Mouse (Mus musculus) kidney, embryonic 15.5 days (tissue): ENCODE results near the gene Plce1. TPM values are rescaled to one million over a fixed set of nuclear protein-coding genes. Genes with fewer than 3 reads are reported as not detected.

Experiments used
- ATAC-seq: fragments of 200-750 bp; cut with Nextera tagmentation; replicated peaks from 2 replicates; pipeline ENCODE4 v1.8.0; 2017; ENCODE audit warnings: moderate TSS enrichment; ENCODE audit not compliant: low FRiP score
- H3K27ac ChIP-seq: fragments of 300-500 bp; sonication (generic); 2 replicates; pipeline ENCODE4 v1.5.1; 2015; ENCODE audit warnings: mild to moderate bottlenecking, inconsistent platforms
- H3K27me3 ChIP-seq: fragments of 300-500 bp; sonication (generic); 2 replicates; pipeline ENCODE4 v1.6.1; 2015; ENCODE audit warnings: inconsistent platforms
- H3K36me3 ChIP-seq: fragments of 300-500 bp; sonication (generic); 2 replicates; pipeline ENCODE4 v1.6.1; 2015; ENCODE audit warnings: inconsistent platforms
- H3K4me1 ChIP-seq: fragments of 300-500 bp; sonication (generic); 2 replicates; pipeline ENCODE4 v1.6.1; 2015; ENCODE audit warnings: inconsistent platforms
- H3K4me2 ChIP-seq: fragments of 300-500 bp; sonication (generic); 2 replicates; pipeline ENCODE4 v1.6.1; 2015; ENCODE audit warnings: moderate library complexity, mild to moderate bottlenecking, inconsistent platforms
- H3K4me3 ChIP-seq: fragments of 300-500 bp; sonication (generic); replicated peaks from 2 replicates; pipeline ENCODE4 v1.5.1; 2015; ENCODE audit warnings: mild to moderate bottlenecking, inconsistent platforms
- H3K9ac ChIP-seq: fragments of 300-500 bp; sonication (generic); 2 replicates; pipeline ENCODE4 v1.6.1; 2015; ENCODE audit warnings: mild to moderate bottlenecking, inconsistent platforms
- H3K9me3 ChIP-seq: fragments of 300-500 bp; sonication (generic); replicated peaks from 2 replicates; pipeline ENCODE4 v1.6.1; 2016; ENCODE audit warnings: inconsistent platforms
- WGBS: fragments of 180-500 bp; shearing (Covaris S2); methylation state at CpG from one replicate; pipeline ENCODE4 v1.1.7; 2015; ENCODE audit warnings: mixed read lengths; 5-methylcytosine and 5-hydroxymethylcytosine counted together
- polyA plus RNA-seq: library from polyadenylated mRNA; unstranded; fragments of >200 nt; fragmentation: Nextera tagmentation; extraction: Ambion mirVana; gene quantifications from 2 replicates; pipeline ENCODE4 v1.2.1, GENCODE M21; 2015

The Plce1 gene
- polyA plus RNA-seq, 1 experiment from 2014 or later, result 3.6 TPM

DNA sequence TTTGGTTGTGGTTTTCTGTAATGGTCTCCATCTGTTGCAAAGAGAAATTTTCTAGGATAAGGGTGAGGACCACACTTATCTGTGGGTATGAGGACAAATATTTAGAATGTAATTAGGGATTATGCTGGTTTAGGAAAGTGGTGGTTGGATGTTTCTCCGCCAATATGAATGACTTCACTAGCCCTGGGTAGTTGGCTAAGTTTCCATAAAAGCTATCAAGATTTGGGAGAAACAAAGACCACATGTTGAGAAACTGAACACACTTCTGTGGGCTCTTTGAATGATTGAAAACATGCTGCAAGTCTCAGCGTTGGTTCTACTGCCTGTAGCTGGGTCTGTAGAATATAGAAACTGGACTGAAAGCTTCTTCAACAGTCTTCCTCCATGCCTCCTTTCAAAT lies 193.0 kb downstream of the Plce1 start:
- no peak overlapping the region for H3K27ac ChIP-seq
- no peak for ATAC-seq
- no peak overlapping the region for H3K4me3 ChIP-seq
- H3K4me2 ChIP-seq, result no peak overlapping the region
- H3K9ac ChIP-seq, result no peak overlapping the region
- H3K36me3 ChIP-seq, result no peaks in the 10 kb centered on the region
- no peaks in the 10 kb centered on the region for H3K9me3 ChIP-seq
- H3K4me1 ChIP-seq, result no peaks in the 10 kb centered on the region
- no peaks in the 10 kb centered on the region for H3K27me3 ChIP-seq
- WGBS, result 85% methylated on average over 2 of the region's 2 CpGs

DNA sequence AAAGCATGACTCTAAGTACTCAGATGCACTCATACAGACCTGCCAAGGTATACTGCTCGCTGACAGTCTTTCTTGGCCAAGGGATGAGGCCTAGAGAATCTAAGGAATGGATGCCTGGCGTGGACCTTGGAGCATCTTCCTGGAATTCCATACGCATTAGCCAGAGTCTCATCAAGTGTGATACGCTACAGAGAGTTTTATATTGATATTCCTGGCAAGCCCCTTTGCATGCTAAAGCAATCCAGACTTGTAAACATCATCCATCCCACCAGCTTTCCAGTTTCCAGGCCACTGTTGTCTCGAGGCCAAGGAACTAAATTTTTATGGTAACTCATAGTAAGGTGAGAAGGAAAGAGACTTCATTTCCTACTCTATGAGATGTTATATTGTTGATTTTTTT lies 197.7 kb downstream of the Plce1 start:
- Histone ChIP-seq H3K27ac (no peak overlapping the region), H3K4me1 (no peaks in the 10 kb centered on the region), H3K4me3 (no peak overlapping the region), H3K9me3 (no peaks in the 10 kb centered on the region), H3K36me3 (no peaks in the 10 kb centered on the region), H3K27me3 (no peaks in the 10 kb centered on the region), H3K9ac (no peak overlapping the region), H3K4me2 (no peak overlapping the region)
- no peak for ATAC-seq
- 89% methylated on average over 5 of the region's 5 CpGs for WGBS

- WGBS, result 94% methylated on average over 4 of the region's 4 CpGs
- H3K4me3 ChIP-seq, result no peak overlapping the region
These were observed 198.6 kb downstream of the Plce1 start for GRCm38 (mm10) chr19:38679520-38679919.

GRCm38 (mm10) chr19:38687326-38687725 lies 206.4 kb downstream of the Plce1 start:
- WGBS, result 62% methylated on average over 5 of the region's 5 CpGs
- Histone ChIP-seq H3K9me3 (no peaks in the 10 kb centered on the region), H3K27me3 (no peaks in the 10 kb centered on the region), H3K4me1 (no peaks in the 10 kb centered on the region), H3K27ac (no peak overlapping the region), H3K36me3 (no peaks in the 10 kb centered on the region), H3K4me3 (no peak overlapping the region), H3K4me2 (no peak overlapping the region), H3K9ac (no peak overlapping the region)
- ATAC-seq, result no peak; the same call in 1 of the 2 replicates

More at GRCm38 (mm10) chr19:38679520-38679919, 198.6 kb downstream of the Plce1 start:
- Histone ChIP-seq H3K27me3 (no peaks in the 10 kb centered on the region), H3K36me3 (no peaks in the 10 kb centered on the region), H3K4me2 (no peak overlapping the region), H3K9me3 (no peaks in the 10 kb centered on the region), H3K4me1 (no peaks in the 10 kb centered on the region), H3K27ac (no peak overlapping the region), H3K9ac (no peak overlapping the region)
- no peak for ATAC-seq

GRCm38 (mm10) chr19:38688741-38689507 lies 208.0 kb downstream of the Plce1 start:
- Histone ChIP-seq H3K4me1 (no peaks in the 10 kb centered on the region), H3K27ac (no peak overlapping the region), H3K4me2 (no peak overlapping the region), H3K4me3 (no peak overlapping the region), H3K9ac (no peak overlapping the region), H3K36me3 (no peaks in the 10 kb centered on the region), H3K9me3 (no peaks in the 10 kb centered on the region), H3K27me3 (no peaks in the 10 kb centered on the region)
- WGBS, result 87% methylated on average over 4 of the region's 4 CpGs
- ATAC-seq, result no peak

- Histone ChIP-seq H3K4me2 (no peak overlapping the region), H3K9me3 (no peaks in the 10 kb centered on the region), H3K9ac (no peak overlapping the region), H3K4me1 (no peaks in the 10 kb centered on the region), H3K4me3 (no peak overlapping the region), H3K36me3 (no peaks in the 10 kb centered on the region), H3K27ac (no peak overlapping the region), H3K27me3 (no peaks in the 10 kb centered on the region)
- ATAC-seq, result no peak
- 81% methylated on average over 2 of the region's 2 CpGs for WGBS
These were observed 209.4 kb downstream of the Plce1 start for GRCm38 (mm10) chr19:38690276-38690675.

DNA sequence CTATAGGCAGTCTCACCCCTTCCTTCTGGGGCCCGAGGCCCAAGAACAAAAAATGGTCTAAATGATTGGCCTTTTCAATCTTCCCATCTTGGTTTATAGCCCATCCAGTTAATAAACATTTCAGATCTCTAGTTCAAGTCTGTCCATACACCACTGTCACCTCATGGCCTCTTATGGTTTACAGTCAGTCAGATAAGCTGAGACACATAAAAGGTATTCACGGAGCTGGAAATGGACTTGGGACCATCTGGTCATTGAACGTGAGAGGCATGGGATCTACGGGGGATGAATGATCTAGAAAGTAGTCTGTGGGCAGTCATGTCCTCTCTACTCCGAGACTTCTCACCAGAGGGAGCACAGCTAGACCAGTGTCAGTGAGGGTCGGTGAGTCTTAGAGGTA lies 210.6 kb downstream of the Plce1 start:
- no peaks in the 10 kb centered on the region for H3K36me3 ChIP-seq
- no peak overlapping the region for H3K9ac ChIP-seq
- no peak overlapping the region for H3K27ac ChIP-seq
- no peak overlapping the region for H3K4me2 ChIP-seq
- H3K4me3 ChIP-seq, result no peak overlapping the region
- H3K27me3 ChIP-seq, result no peaks in the 10 kb centered on the region
- no peaks in the 10 kb centered on the region for H3K4me1 ChIP-seq
- no peak for ATAC-seq
- 94% methylated on average over 6 of the region's 6 CpGs for WGBS
- no peaks in the 10 kb centered on the region for H3K9me3 ChIP-seq

DNA sequence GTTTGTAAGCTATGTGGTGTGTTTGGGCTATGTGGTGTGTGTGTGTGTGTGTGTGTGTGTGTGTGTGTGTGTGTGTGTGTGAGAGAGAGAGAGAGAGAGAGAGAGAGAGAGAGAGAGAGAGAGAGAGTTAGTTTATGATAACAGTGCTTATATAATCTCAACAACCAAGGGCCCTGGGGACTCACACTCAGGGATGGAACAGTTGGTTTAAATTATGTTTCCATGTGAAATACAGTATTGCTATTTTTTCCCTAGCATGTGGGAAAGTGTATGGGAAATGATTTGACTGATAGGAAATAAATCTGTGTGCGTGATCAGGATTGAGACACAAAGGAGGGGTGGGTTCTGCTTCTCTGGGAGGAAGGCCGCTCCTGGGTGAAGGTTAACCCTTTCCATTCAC lies 212.4 kb downstream of the Plce1 start:
- no peak for ATAC-seq
- Histone ChIP-seq H3K36me3 (no peaks in the 10 kb centered on the region), H3K9me3 (no peaks in the 10 kb centered on the region), H3K27ac (no peak overlapping the region), H3K4me3 (no peak overlapping the region), H3K27me3 (no peaks in the 10 kb centered on the region), H3K4me1 (no peaks in the 10 kb centered on the region), H3K4me2 (no peak overlapping the region), H3K9ac (no peak overlapping the region)
- 46% methylated on average over 2 of the region's 2 CpGs for WGBS

DNA sequence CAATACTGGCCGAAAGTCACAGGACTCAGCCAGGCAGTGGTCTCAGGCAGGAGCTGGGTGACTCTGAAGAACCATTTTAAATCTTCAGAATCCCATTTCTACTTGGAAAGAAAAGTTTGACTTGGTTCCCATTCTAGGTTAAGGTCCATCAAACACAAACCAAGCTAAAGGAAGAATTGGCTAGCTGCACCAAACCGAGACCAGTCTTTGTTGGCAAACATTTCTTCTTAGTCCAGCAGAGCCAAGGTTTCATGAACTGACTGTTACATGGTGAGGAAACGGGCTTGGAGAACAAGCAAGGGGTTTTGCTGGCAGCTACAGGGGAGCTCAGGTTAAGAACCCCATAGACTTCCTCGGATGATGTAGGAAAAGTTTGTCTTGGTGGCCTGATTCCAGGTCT lies 212.9 kb downstream of the Plce1 start:
- no peaks in the 10 kb centered on the region for H3K27me3 ChIP-seq
- H3K4me2 ChIP-seq, result no peak overlapping the region
- no peaks in the 10 kb centered on the region for H3K4me1 ChIP-seq
- no peak overlapping the region for H3K9ac ChIP-seq
- H3K4me3 ChIP-seq, result no peak overlapping the region
- no peak overlapping the region for H3K27ac ChIP-seq
- 86% methylated on average over 4 of the region's 4 CpGs for WGBS
- no peaks in the 10 kb centered on the region for H3K36me3 ChIP-seq
- ATAC-seq, result no peak
- no peaks in the 10 kb centered on the region for H3K9me3 ChIP-seq

DNA sequence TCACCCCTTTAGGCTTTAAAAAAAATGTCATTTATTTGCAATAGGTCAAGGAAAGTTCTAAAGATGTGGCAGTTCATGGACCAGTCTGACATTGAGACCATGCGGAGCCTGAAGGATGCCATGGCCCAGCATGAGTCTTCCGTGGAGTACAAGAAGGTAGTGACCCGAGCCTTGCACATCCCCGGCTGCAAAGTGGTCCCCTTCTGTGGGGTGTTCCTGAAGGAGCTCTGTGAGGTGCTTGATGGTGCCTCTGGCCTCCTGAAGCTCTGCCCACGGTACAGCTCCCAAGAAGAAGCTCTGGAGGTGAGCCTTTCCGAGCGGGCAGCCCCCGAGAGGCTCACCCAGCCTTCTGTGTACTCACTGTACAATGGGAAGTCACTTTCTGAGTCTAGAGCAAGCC lies 220.9 kb downstream of the Plce1 start:
- H3K4me1 ChIP-seq, result no peaks in the 10 kb centered on the region
- no peak overlapping the region for H3K4me2 ChIP-seq
- no peak overlapping the region for H3K27ac ChIP-seq
- WGBS, result 92% methylated on average over 8 of the region's 8 CpGs
- H3K4me3 ChIP-seq, result no peak overlapping the region
- ATAC-seq, result no peak
- no peaks in the 10 kb centered on the region for H3K36me3 ChIP-seq
- H3K9me3 ChIP-seq, result no peaks in the 10 kb centered on the region
- no peak overlapping the region for H3K9ac ChIP-seq
- H3K27me3 ChIP-seq, result peaks cover 2% of the 10 kb centered on the region; the same call in 1 of the 2 replicates

- Histone ChIP-seq H3K4me3 (no peak overlapping the region), H3K27me3 (peaks cover 2% of the 10 kb centered on the region; the same call in 1 of the 2 replicates), H3K36me3 (no peaks in the 10 kb centered on the region), H3K4me2 (no peak overlapping the region), H3K4me1 (no peaks in the 10 kb centered on the region), H3K9ac (no peak overlapping the region), H3K9me3 (no peaks in the 10 kb centered on the region), H3K27ac (no peak overlapping the region)
- ATAC-seq, result peak; percentile 67; the same call in 1 of the 2 replicates
- WGBS, result 27% methylated on average over 3 of the region's 3 CpGs
These were observed 223.8 kb downstream of the Plce1 start for GRCm38 (mm10) chr19:38704742-38705141.

GRCm38 (mm10) chr19:38705244-38705643 lies 224.3 kb downstream of the Plce1 start:
- Histone ChIP-seq H3K9me3 (no peaks in the 10 kb centered on the region), H3K4me3 (no peak overlapping the region), H3K4me1 (no peaks in the 10 kb centered on the region), H3K9ac (no peak overlapping the region), H3K27me3 (peaks cover 2% of the 10 kb centered on the region; the same call in 1 of the 2 replicates), H3K4me2 (no peak overlapping the region), H3K36me3 (no peaks in the 10 kb centered on the region), H3K27ac (no peak overlapping the region)
- ATAC-seq, result no peak
- WGBS, result 55% methylated on average over 11 of the region's 11 CpGs

DNA sequence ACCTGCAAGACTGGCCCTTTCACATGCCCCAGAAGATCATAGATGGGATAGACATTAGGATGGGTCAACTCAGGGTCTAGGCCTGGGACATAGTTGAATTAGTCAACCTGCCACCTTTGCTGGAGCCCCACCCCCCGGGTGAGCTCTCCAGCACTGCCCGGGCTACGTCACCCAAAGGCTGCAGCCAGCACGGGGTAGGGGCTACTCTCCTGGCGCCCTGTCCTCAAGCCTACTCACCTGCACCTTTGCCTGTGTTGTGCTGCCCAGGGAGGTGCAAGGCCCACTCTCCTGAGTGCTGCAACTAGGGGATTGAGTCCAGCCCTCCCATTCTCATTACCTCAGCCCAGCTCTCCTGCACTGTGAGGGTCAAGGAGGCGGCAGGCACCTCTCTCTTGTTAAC lies 225.5 kb downstream of the Plce1 start:
- Histone ChIP-seq H3K9ac (no peak overlapping the region), H3K27ac (no peak overlapping the region), H3K4me1 (no peaks in the 10 kb centered on the region), H3K4me3 (no peak overlapping the region), H3K4me2 (no peak overlapping the region), H3K9me3 (no peaks in the 10 kb centered on the region), H3K27me3 (peaks cover 2% of the 10 kb centered on the region; the same call in 1 of the 2 replicates), H3K36me3 (no peaks in the 10 kb centered on the region)
- no peak for ATAC-seq
- WGBS, result 89% methylated on average over 6 of the region's 6 CpGs
